Mouse (Mus musculus) ES-E14 (cell line): ENCODE results near the gene Sebox. TPM values are rescaled to one million over a fixed set of nuclear protein-coding genes. Genes with fewer than 3 reads are reported as not detected.
"Not testable (repeated sequence)": the region's sequence is repeated elsewhere in the genome, so short reads cannot be mapped to it uniquely, and the experiment has no call there.

Experiments used
- DNase-seq: peaks from one replicate; pipeline ENCODE4 v3.0.0-alpha.2; 2013; ENCODE audit warnings: low read depth, low spot score
- H3K27ac ChIP-seq: 2 replicates; pipeline ENCODE4 v1.5.1; 2012; ENCODE audit warnings: low read depth, mild to moderate bottlenecking, low read length, moderate library complexity, mixed read lengths; ENCODE audit not compliant: poor library complexity, insufficient read depth, severe bottlenecking
- H3K36me3 ChIP-seq: 2 replicates; pipeline ENCODE4 v1.6.1; 2012; ENCODE audit warnings: mild to moderate bottlenecking, low read length, moderate library complexity, mixed read lengths; ENCODE audit not compliant: control insufficient read depth, poor library complexity, insufficient read depth, severe bottlenecking
- H3K4me1 ChIP-seq, 2 experiments: fragments of 150-350 bp in 1 of 2; sonication (generic) in 1 of 2; 2 replicates each; pipeline ENCODE4 v1.6.1; 2012; ENCODE audit warnings: low read length in 2 of 2, mild to moderate bottlenecking in 1 of 2, mixed read lengths in 1 of 2; ENCODE audit not compliant: control insufficient read depth in 2 of 2, insufficient read depth in 2 of 2, poor library complexity in 1 of 2
- H3K4me3 ChIP-seq, 2 experiments: fragments of 150-350 bp in 1 of 2; sonication (generic) in 1 of 2; 2 replicates each; pipeline ENCODE4 v1.5.1; 2012; ENCODE audit warnings: low read length in 2 of 2, low read depth in 1 of 2, mild to moderate bottlenecking in 1 of 2, mixed read lengths in 1 of 2; ENCODE audit not compliant: insufficient read depth in 1 of 2, poor library complexity in 1 of 2, severe bottlenecking in 1 of 2
- H3K9ac ChIP-seq: 2 replicates; pipeline ENCODE4 v1.6.1; 2012; ENCODE audit warnings: low read depth, mild to moderate bottlenecking, low read length, mixed read lengths; ENCODE audit not compliant: poor library complexity, insufficient read depth, severe bottlenecking
- H3K9me3 ChIP-seq: fragments of 150-350 bp; sonication (generic); 2 replicates; pipeline ENCODE4 v1.6.1; 2012; ENCODE audit warnings: low read depth, mild to moderate bottlenecking, low read length; ENCODE audit not compliant: control insufficient read depth, insufficient read depth
- CHD2 ChIP-seq: IDR thresholded peaks from 2 replicates; pipeline ENCODE4 v1.6.1; 2014; ENCODE audit warnings: mild to moderate bottlenecking, low read depth, low read length, inconsistent platforms
- HCFC1 ChIP-seq: IDR thresholded peaks from 2 replicates; pipeline ENCODE4 v1.6.1; 2012; ENCODE audit warnings: low read length, inconsistent platforms, borderline replicate concordance; ENCODE audit not compliant: insufficient read depth
- MAFK ChIP-seq: IDR thresholded peaks from 2 replicates; pipeline ENCODE4 v1.6.1; 2014; ENCODE audit warnings: mild to moderate bottlenecking, low read depth, low read length, inconsistent platforms; ENCODE audit not compliant: insufficient read depth
- ZC3H11A ChIP-seq: IDR thresholded peaks from 2 replicates; pipeline ENCODE4 v1.6.1; 2012; ENCODE audit warnings: low read depth, mild to moderate bottlenecking, inconsistent platforms, low read length, borderline replicate concordance
- ZNF384 ChIP-seq: IDR thresholded peaks from 2 replicates; pipeline ENCODE4 v1.6.1; 2012; ENCODE audit warnings: low read depth, low read length, inconsistent platforms
- in situ Hi-C, 2 experiments: fragments of 600-800 bp; cut with MboI; formaldehyde crosslinking; loops; one replicate each; pipeline ENCODE4 v1.15.1; 2025; ENCODE audit warnings: low sequenced_read_pairs in 2 of 2, inconsistent platforms in 1 of 2; ENCODE audit not compliant: unreplicated experiment in 2 of 2
- total RNA-seq: library from RNA; depleted of rRNA; stranded (reverse); fragments of 300-350 nt; gene quantifications from 2 replicates; pipeline ENCODE4 v1.2.3, GENCODE M21; 2012

Gene Sebox
- total RNA-seq, 1 experiment: 0.31 TPM

DNA sequence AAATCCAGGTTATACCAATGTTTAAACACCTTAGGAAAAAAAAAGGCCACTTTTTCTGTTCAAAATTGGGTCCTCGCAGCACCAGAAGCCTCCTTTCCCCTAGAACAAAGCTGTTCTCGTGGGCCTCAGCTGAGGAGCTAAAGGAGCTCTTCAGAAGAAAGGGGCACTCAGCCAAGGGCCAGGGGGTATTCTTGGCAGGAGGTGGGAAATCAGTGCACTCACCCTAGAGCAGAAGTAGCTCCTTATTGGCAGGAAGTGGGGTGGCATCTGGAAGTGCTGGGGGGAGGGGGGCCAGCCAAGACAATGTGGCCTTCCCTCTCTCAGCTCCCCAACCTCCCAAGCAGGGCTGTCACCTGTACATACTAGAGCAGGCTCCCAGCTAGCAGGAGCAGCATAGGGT, 21.6 kb downstream of the Sebox start:
- H3K36me3 ChIP-seq: peaks cover 75% of the 10 kb centered on the region
- DNase-seq: no peak
- H3K9me3 ChIP-seq: no peaks in the 10 kb centered on the region
- no peak overlapping the region for H3K27ac ChIP-seq
- H3K4me3 ChIP-seq: no peak overlapping the region
- no peak overlapping the region for H3K9ac ChIP-seq
- H3K4me1 ChIP-seq: no peaks in the 10 kb centered on the region
- TF ChIP-seq CHD2 (no peak), HCFC1 (no peak)
- in situ Hi-C loops: no loop called here

DNA sequence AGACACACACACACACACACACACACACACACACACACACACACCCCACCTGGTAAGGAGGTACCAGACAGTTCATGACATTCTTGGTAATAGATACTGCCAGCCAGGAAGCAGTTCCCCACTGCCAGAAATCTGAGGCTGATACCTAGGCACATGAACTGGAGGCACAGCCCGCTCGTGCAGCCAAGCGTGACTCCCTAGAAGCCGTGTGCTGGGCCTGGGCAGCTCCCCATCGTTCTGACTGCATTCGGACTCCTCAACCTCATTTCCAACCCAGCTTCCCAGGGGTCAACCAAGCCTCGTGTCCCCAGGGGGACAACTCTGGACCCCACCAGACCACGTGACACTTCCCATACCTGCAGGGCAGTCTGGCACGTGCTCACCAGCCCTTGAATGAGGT, 25.5 kb downstream of the Sebox start:
- Histone ChIP-seq H3K27ac (no peak overlapping the region), H3K4me1 (no peaks in the 10 kb centered on the region), H3K36me3 (peaks cover 48% of the 10 kb centered on the region), H3K4me3 (no peak overlapping the region), H3K9ac (no peak overlapping the region), H3K9me3 (no peaks in the 10 kb centered on the region)
- no peak for TF ChIP-seq ZC3H11A
- in situ Hi-C loops: no loop called here
- no peak for DNase-seq

DNA sequence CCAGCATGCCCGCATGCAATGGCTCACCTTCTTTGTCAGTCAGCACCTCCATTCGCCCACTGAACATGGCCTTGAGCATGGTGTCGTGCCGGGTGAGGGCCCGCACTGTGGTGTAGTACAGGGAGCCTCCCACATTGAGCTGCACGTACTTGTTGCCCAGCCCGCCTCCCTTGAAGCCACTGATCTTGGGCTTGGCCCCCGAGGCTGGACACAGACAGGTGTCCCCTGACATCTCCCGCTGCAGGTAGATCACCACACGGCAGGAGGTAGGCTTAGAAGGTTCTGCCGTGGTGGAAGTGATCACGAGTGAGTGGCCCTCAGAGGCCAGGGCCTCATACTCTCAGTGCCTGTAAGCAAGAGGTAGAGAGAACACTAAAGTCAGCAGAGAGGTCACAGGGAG, 26.8 kb downstream of the Sebox start:
- no peak for DNase-seq
- Histone ChIP-seq H3K9ac (no peak overlapping the region), H3K27ac (no peak overlapping the region), H3K9me3 (no peaks in the 10 kb centered on the region), H3K36me3 (peaks cover 39% of the 10 kb centered on the region), H3K4me3 (no peak overlapping the region), H3K4me1 (0 out of 4 replicates have a peak, but pooled peaks cover 0 to 2% of the 10 kb centered on the region in 2 experiments)
- in situ Hi-C loops: no loop called here
- TF ChIP-seq HCFC1: no peak
- no peak for TF ChIP-seq CHD2
- TF ChIP-seq ZNF384: no peak
- TF ChIP-seq ZC3H11A: no peak
- no peak for TF ChIP-seq MAFK

- Histone ChIP-seq H3K27ac (no peak overlapping the region), H3K4me1 (0 out of 4 replicates have a peak, but pooled peaks cover 0 to 2% of the 10 kb centered on the region in 2 experiments), H3K36me3 (peaks cover 31% of the 10 kb centered on the region), H3K4me3 (no peak overlapping the region), H3K9me3 (no peaks in the 10 kb centered on the region), H3K9ac (no peak overlapping the region)
- in situ Hi-C loops: no loop called here
- DNase-seq: no peak
- no peak for TF ChIP-seq ZC3H11A
These were observed 27.8 kb downstream of the Sebox start for GRCm38 (mm10) chr11:78531046-78531445.

DNA sequence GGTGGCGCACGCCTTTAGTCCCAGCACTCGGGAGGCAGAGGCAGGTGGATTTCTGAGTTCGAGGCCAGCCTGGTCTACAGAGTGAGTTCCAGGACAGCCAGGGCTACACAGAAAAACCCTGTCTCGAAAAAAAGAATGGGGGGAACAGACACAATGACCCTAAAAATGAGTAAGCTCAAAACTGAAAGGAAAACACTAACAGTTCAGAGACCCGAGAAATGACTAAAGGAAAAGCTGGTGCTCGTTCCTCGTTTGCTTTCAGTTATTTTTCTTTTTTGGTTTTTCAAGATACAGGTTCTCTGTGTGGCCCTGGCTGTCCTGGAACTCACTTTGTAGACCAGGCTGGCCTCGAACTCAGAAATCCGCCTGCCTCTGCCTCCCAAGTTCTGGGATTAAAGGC, 28.3 kb downstream of the Sebox start:
- H3K4me3 ChIP-seq, in situ Hi-C loops, DNase-seq, H3K9ac ChIP-seq, H3K9me3 ChIP-seq, H3K4me1 ChIP-seq, H3K27ac ChIP-seq: not testable (repeated sequence)
- peaks cover 26% of the 10 kb centered on the region for H3K36me3 ChIP-seq
